Mouse (Mus musculus): ENCODE results near the gene Tmem230.

Gene Tmem230

GRCm38 (mm10) chr2:132232413-132232945, 15.1 kb downstream of the Tmem230 start:
- DNase-seq (ENCODE audit: low spot score in 2 of 2) = no peak

- no peak for DNase-seq (ENCODE audit: low spot score in 2 of 2)
Measured at GRCm38 (mm10) chr2:132224359-132224758, 23.2 kb downstream of the Tmem230 start.

GRCm38 (mm10) chr2:132221611-132222073, 26.0 kb downstream of the Tmem230 start:
- no peak for DNase-seq (ENCODE audit: low spot score in 2 of 2)

- no peak for DNase-seq (ENCODE audit: low spot score in 2 of 2)
Measured at GRCm38 (mm10) chr2:132211995-132212656, 35.5 kb downstream of the Tmem230 start.

GRCm38 (mm10) chr2:132210806-132211312, 36.7 kb downstream of the Tmem230 start:
- DNase-seq (ENCODE audit: low spot score in 2 of 2) = no peak

- no peak for DNase-seq (ENCODE audit: low spot score in 2 of 2)
Measured at GRCm38 (mm10) chr2:132208246-132208881, 39.2 kb downstream of the Tmem230 start.

GRCm38 (mm10) chr2:132206316-132206881, 41.2 kb downstream of the Tmem230 start:
- DNase-seq (ENCODE audit: low spot score in 2 of 2) = no peak

GRCm38 (mm10) chr2:132205549-132205948, 42.1 kb downstream of the Tmem230 start:
- DNase-seq (ENCODE audit: low spot score in 2 of 2) = no peak

- no peak for DNase-seq (ENCODE audit: low spot score in 2 of 2)
Measured at GRCm38 (mm10) chr2:132203773-132204172, 43.8 kb downstream of the Tmem230 start.

GRCm38 (mm10) chr2:132203186-132203585, 44.4 kb downstream of the Tmem230 start:
- no peak for DNase-seq (ENCODE audit: low spot score in 2 of 2)

- no peak for DNase-seq (ENCODE audit: low spot score in 2 of 2)
Measured at GRCm38 (mm10) chr2:132198017-132198933, 49.3 kb downstream of the Tmem230 start.

GRCm38 (mm10) chr2:132195602-132196001, 52.0 kb downstream of the Tmem230 start:
- no peak for DNase-seq (ENCODE audit: low spot score in 2 of 2)

GRCm38 (mm10) chr2:132190602-132191161, 56.9 kb downstream of the Tmem230 start:
- no peak for DNase-seq (ENCODE audit: low spot score in 2 of 2)
